Mouse (Mus musculus): Measurements from ENCODE around the gene Cenpm.

- TF ChIP-seq CTCF (IDR thresholded peaks at IDR 0.05; ENCODE audit: low read depth, low read length) (no peak), GATA2 (IDR thresholded peaks at IDR 0.05; ENCODE audit: borderline replicate concordance, low read depth, low read length) (no peak), POLR2AphosphoS5 (IDR thresholded peaks at IDR 0.05; ENCODE audit: insufficient replicate concordance, low read depth, low read length) (no peak), GATA1 (IDR thresholded peaks at IDR 0.05; ENCODE audit: borderline replicate concordance, low read length) (no peak), TAL1 (conservative IDR thresholded peaks at IDR 0.05; ENCODE audit: low read depth, low read length) (no peak)
Measured at GRCm38 (mm10) chr15:82196300-82196699, 48.2 kb downstream of the Cenpm start.

Measured in G1E (cell line).